Mouse (Mus musculus): ENCODE data around the gene Dhrs9.
A peak's percentile ranks its signal among the peaks of the same experiment; 100 is the strongest.
"Not testable (repeated sequence)": the region's sequence is repeated elsewhere in the genome, so short reads cannot be mapped to it uniquely, and the experiment has no call there.

Dhrs9 gene

DNA sequence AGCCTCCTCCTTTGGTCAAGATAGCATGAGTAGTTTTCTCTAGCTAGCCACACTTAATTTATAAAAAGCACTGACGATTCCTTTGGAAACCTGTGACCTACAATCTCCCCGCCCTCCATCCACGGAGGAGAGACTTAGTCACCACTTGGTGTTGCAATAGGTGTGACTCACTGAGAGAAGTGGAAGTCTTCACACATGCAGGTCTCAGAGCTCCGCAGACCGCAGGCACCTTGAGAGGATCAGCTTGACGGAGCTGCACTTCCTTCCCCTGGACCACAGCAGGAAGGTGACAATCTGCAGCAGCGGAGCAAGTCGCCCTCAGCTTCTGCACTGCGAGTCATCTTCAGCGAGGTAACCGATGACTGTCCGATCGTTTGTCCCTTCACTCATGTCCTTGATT, at the start of gene Dhrs9:
TSS of gene Dhrs9 (plus strand) at position 165 of the 400 bp plus-strand sequence.
- DNase-seq (ENCODE audit: inconsistent ontology term), result peak; percentile 61

DNA sequence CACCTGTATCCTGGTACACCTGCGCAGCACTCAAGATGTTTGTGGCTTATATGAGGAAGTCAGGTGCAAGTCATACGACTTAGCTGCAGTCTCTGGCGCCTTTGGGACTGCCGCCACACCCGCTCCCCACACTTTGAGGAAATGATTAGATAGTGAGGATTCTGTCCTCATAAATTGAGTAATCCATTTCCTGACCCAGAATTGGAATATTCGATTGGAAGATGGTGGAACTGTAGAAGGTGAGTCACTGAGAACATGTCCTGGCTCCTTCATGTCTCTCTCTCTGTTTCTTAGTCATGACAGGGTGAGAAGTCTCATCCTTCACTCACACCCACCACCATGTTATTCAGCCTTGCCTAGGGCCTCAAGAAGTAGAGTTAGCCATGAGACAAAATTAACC, 48.7 kb upstream of the Dhrs9 start:
- DNase-seq (ENCODE audit: inconsistent ontology term), result not testable (repeated sequence)

DNA sequence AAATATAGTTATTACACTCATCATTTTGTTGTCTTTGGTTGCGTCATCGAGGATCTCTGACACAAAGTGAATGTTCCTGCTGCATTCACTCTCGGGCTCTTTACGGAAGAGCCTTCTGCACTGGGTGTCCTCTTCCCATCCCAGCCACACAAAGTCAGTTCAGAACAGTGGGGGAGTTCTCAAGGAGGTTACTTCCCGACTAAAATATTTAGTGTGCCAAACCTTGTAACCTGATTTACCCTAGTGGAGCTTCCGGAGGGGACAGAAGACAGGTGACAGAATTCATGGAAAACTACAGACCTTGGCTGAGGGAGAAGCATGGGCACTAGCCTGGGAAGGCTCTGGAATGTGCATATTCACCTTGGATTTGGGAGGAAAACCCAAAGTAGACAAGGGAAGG, 38.7 kb upstream of the Dhrs9 start:
- no peak for DNase-seq (ENCODE audit: inconsistent ontology term)

DNA sequence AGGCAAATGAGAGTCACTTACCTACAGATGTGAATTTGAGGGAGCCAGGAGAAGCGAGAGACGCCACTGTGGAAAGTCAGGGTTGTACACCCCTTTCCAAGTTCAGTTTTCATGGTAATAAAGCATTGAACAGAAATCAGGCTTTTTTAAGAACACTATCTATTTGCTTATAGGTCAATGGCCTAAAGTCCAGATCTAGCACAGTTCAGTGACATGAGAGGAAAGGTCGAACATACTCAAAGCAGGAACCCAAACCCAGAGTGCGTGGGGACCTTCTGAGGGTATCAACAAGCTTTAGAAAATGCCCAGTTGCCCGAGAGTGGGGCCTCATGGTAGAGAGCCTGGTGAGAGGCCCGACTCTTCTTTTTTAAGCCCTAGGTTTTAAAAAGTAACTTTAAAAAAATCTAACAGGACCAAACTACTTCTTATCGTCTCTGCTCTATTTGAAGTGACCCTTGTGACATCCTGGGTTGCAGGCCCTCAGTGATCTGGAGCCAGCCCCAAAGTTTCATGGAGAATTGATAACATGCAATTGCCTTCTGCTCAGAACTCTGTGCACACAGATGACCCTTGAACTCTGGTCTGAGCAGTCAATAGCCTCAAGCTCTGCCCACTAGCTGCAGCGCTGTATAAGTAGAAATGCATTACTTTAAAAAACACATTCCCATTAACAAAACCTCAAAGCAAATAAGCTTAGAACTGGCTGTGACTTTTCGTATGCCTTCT, 37.6 kb upstream of the Dhrs9 start, which contains the start of gene Abcb11:
TSS of gene Abcb11 (minus strand) at position 121 of the 726 bp plus-strand sequence.
- DNase-seq (ENCODE audit: inconsistent ontology term), result no peak

DNA sequence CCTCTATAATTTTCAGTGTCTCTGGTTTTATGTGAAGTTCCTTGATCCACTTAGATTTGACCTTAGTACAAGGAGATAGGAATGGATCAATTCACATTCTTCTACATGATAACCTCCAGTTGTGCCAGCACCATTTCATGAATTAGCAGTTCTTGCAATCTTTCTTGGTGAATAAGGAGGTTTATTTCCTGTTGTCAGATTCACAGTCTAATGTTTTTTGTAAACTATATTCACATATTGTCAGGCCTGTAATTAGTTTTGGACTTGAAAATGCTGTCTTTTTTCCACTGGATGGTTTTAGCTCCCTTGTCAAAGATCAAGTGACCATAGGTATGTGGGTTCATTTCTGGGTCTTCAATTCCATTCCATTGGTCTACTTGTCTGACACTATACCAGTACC, 24.8 kb upstream of the Dhrs9 start:
- DNase-seq (ENCODE audit: inconsistent ontology term), result not testable (repeated sequence)

DNA sequence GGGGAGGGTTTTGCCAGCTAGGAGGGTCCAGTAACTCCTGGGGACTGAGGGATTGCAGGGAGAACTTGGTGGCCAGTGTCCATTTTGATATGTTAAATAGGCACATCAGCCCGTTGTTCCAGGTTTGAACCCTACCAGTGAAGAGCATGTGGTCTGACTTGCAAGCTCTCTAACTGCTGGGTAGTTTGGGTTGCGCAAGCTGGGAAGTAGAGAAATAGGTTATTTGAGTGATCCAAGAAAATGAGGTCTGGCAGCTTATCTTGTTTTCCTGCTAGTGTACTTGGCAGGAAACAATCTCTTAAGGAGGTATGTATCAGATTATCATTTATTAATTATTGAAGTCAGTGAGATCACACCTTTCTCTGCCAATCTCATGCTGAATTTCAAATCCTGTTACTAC, 15.4 kb upstream of the Dhrs9 start:
- DNase-seq (ENCODE audit: inconsistent ontology term), result no peak

DNA sequence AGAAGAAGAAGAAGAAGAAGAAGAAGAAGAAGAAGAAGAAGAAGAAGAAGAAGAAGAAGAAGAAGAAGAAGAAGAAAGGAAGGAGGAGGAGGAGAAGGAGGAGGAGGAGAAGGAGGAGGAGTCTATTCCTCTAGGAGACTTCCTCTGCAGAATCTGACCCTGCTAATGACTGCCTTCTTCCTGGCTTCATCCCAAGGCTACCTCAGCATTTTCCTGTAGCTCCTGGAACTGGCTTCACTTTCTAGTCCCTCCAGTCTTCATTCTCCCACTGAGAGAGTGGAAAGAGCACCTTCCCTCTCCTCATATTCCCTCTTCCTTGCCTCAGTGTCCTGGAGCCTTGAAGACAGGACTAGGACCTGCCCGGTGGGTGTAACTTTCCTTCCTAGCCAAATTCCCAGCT, 15.0 kb upstream of the Dhrs9 start:
- DNase-seq (ENCODE audit: inconsistent ontology term), result no peak

DNA sequence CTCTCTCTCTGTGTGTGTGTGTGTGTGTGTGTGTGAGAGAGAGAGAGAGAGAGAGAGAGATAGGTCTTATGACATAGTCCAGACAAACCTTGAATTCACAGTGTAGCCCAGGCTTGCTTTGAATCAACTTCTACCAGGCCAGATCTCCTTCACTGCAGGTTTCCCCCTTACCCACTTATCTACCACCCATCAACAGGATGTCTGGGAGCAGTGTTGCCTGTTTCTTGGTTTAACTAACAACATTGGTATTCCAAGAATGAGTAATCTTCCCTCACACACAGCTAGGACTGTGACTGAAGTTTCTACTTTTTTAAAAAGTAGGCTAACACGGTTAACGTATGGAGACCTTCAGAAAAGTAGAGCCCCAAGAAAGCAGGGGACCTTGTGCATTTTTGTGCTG, 3.5 kb upstream of the Dhrs9 start:
- DNase-seq (ENCODE audit: inconsistent ontology term), result peak; percentile 17

DNA sequence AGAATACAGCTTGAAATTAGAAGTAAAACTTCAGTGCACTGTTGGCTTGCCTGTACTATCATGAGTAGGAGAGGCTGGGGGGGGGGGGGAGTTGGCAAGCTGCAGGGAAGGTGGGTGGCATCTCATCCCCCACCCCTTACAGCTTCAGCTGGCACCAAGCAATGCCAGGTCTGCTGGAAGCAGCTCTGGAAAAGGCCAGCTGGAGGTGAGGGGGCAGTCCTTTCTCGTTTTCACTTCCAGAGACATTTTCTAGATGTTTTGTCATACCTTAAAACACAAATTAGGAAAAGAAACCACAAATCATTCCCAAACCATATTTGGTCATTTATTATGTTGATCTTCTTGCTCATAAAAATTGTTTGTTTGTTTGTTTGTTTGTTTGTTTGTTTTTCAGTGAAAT, 444 bp upstream of the Dhrs9 start:
- DNase-seq (ENCODE audit: inconsistent ontology term), result no peak

DNA sequence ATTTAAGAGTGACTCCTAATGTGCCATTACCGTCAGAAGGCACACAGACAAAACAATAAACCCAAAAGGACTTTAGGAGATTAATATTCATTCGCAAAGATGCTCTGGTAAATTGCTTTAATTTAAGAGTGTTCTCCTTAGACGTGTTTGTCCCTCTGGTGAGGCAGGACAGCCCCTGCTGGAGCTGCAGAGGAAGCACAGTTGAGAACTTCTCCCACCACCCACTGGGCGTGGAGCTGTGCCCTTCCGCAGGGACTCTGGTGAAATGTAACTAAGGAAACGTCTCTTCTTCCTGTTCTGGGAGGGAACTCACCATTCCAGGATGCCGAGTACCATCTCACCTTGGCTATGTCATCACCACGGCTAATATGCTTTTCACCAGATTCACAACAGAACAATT, 1.5 kb downstream of the Dhrs9 start:
- DNase-seq (ENCODE audit: inconsistent ontology term), result no peak

DNA sequence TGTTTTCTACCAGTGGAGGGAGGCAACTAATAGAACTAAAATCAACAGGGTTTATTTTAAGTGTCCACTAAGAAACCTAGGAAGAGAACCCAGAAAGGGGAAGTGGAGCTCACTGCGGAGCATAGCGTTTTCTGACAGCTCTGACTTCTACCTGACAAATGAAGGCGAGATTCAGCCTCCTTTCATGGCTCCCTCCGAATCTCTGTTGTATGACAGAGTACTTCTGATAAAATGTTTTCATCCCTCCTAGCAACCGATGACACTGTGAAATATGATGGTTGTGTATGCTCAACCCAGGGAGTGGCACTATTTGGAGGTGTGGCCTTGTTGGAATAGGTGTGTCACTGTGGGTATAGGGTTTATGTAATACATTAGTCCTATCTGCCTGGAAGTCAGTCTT, 2.6 kb downstream of the Dhrs9 start:
- DNase-seq (ENCODE audit: inconsistent ontology term), result no peak

DNA sequence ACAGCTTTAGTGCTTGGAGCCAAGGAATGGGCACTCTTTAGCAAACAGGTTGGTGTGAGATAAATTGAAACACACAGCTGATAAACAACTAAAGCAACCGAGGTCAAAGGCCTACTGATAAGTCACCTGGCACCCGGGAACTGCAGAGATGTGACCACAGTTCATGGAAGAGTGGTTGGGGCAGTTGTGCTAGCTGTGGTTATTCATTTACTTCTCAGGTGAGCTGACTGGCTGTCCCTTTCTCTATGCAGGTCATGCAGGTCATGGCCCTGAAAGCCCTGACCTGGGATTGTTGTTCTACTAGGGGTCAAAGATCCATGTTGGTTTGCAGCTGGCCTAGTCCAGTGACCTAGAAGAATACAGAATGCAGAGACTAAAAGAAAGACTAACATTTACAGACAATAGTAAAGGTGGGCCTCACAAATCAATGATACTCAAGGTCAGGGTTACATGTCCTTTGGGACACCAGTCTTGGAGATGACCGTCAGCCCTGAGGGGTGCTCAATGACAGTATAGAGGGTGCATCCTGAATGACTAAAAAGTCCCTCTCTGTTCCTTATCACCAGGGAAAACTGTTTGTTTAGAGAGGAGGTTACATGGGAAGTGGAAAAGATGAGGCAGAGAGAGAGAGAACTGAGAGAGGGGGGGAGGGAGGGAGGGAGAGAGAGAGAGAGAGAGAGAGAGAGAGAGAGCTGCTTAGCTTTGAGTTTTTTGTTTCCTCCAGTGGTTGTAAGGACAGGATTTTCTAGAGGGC, 6.0 kb downstream of the Dhrs9 start:
- DNase-seq (ENCODE audit: inconsistent ontology term), result no peak

DNA sequence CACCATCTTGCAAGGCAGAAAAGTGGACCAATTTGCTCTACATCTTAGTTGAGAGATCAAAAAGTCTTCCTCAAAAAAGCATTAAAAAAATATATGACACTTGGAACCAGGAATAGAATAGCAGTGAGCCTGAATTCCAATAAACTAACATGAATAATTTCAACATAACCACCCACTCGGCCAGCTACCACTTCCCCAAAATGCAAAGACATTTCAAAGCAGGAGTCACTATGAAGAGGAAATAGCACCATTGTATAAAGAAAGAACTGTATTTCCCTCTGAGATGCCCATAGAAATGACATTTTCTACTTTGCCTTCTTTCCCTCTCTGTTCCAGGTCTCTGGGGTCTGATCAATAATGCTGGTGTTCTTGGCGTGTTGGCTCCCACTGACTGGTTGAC, 13.7 kb downstream of the Dhrs9 start:
- no peak for DNase-seq (ENCODE audit: inconsistent ontology term)

DNA sequence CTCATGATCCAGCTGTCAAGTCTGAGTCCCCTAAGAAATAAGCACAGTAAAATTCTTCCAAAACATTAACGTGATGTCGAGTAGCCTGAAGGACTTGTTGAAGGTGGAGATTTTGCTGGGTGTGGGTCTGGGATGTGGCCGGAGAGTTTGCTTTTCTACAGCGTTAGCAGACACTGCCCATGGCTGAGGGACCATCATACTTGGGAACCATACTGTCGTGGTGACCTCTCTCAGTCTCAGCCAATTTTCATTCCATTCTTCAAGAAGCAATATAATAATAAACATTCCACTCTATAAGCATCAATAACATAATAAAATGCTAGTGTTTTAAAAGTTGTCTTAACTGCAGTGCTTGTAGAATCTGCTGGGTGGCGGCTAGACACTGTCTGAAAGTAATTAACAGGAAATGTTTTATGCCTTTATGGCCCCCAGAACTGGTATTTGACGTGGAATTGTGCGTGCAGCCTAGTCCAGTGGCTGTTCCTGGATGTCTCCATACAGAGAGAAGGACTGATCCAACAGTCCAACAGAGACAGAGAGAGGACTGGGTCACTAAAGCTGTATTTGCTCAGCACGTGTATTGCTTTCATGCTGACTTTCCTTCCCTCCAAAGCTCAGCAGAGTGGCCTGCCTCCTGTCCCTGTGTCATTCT, 15.5 kb downstream of the Dhrs9 start:
- DNase-seq (ENCODE audit: inconsistent ontology term), result no peak

DNA sequence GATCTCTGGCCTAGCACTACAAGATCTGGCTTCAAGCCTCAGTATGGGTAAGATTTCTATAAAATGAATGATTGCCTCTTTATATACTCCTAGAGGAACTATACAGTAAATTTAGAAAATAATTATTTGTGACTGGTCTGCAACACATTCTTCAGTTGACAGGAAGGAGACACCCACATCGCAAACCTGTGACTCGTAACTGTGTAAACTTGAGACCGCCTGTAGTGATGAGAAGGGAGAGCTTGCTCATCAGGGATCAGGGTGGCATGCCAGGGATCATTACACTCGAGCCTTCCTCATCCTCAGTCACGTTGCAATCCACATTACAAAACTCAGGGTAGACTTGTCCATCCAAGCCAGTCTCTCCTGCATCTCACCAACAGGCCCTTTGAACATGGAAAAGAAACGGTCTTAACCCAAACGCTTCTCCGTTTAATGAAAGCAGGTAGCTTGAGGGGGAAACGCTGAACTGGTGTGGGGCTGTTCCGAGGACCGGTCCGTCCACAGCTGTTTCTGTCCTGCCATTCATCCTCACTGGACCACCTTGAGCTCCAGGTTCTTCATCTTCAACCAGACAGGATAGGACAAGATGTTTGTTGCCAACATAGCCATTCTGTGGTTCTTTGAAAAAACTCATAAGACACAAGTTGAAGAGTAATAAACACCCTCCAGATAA, 16.7 kb downstream of the Dhrs9 start:
- no peak for DNase-seq (ENCODE audit: inconsistent ontology term)

DNA sequence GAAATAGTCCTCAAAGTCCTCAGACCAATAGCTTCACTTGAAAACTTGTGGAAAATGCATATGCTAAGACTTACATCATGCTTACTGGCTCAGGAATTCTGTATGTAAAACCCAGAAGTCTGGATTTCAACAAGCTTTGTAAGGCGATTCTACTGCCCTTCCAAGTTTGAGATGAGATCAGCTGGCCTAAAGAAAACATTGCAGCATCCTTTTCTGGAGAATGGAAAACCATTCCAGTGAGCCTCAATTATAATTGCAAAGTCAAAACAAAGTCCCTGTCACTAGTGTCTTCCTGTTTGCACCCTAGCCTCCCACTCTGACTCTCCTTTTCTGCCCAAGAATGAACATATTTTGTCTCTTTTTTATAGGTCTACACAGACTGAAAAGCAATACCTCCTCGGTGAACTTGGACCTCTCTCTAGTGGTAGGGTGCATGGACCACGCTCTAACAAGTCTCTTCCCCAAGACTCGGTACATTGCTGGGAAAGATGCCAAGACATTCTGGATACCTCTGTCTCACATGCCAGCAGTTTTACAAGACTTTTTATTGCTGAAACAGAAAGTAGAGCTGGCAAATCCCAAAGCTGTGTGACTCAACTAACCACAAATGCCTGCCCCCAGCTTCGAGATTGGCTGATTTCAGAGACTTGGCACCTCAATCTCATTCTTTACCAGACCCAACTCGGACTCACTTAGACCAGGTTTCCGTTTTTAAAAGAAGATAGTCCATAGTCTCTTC, 20.8 kb downstream of the Dhrs9 start:
- peak; percentile 95 for DNase-seq (ENCODE audit: inconsistent ontology term)

DNA sequence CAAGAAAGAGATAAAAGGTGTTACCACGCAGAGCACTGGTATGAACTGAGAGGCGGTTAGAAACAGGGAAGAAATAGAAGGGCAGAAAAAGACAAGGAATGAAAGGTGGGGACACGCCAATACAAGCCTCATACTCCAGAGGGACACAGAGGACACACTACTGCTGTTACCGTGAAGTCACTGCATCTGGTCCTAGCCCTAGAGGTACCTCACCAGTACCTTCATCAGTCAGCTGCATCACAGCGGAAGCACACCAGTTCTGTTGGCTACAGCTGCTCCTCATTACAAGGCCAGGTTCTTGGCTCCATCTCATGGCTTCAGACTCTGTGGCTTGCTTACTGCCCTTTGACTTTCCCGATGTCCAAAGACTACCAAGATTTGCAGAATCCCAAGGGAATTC, 21.6 kb downstream of the Dhrs9 start:
- DNase-seq (ENCODE audit: inconsistent ontology term), result no peak

DNA sequence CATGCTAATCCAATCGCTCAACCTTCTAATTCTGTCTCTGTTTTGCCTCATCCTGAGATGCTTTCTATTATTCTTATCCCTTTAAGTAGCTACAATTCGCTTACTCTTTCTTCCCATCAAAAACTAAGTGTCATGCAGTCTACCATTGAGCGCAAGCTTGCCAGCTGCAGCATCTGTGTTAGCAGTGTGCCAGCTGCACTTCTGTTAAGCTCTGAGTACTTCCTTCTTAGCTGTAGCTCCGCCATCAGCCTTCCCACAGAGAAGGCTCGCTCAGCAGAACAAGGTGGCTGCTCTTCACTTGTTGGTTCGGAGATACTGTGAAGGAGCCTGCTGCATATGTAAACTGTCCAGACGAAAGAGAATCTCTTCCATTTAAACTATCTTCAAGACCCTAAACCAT, 22.1 kb downstream of the Dhrs9 start:
- no peak for DNase-seq (ENCODE audit: inconsistent ontology term)

DNA sequence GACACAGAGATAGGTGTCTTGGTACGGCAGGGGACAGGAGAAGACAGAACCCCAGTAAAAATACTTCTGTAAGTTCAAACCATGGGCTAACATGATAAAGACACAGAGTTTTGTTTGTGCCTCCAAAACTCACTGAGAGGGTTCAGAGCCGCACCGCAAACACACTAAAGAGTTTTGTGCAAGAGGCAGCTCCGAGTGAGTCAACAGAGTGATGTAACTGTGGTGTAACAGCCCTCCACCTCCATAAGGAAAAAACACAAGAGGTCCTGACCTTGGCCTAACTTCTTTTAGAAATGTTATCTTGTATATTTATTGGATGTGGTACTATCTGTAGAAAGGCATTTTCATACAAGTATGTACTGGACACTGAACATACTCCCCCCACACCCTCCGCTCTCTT, 25.4 kb downstream of the Dhrs9 start:
- DNase-seq (ENCODE audit: inconsistent ontology term), result no peak

DNA sequence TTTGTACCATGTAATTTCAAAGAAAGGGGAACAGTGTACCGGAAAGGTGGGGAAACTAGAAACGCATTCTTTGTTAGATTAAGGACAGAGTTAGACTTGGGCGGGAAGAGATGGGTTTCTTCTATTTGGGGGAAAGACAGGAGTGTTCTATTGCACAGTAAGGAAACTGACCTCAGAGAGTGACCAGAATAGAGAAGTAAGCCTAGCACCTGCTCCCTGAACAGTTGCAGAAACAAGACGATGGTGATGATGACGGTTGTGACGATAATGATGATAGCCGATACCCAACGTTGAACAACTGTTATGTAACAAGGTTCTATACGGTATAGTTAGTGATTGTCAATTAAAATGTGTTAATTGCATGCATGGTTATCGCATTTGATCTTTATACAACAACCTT, 34.3 kb downstream of the Dhrs9 start:
- DNase-seq (ENCODE audit: inconsistent ontology term), result no peak

DNA sequence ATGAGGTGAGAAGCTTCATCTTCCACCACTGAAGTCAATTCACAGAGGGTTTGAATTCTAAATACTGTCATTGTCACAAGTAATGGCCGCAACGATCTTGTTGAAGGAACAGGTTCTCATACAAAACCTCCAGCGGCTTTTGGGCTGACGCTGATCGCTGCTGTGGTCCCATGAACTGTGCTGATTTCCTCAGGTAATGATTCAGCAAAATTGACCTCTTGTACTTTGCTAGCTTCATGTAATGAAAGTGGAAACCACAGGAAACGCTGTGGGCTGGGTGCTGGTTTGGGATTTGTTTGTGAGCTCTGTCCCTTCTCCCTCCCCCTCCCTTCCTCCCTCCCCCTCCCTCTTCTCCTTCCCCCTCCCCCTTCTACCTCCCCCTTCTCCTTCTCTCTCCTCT, 34.8 kb downstream of the Dhrs9 start:
- no peak for DNase-seq (ENCODE audit: inconsistent ontology term)
